Mouse (Mus musculus): ENCODE measurements around the gene Gm8906. TPM values are rescaled to one million over a fixed set of nuclear protein-coding genes. Genes with fewer than 3 reads are reported as not detected.
"Not testable (repeated sequence)": the region's sequence is repeated elsewhere in the genome, so short reads cannot be mapped to it uniquely, and the experiment has no call there.

Gm8906 gene
- polyA plus RNA-seq (2012; rRNA removed) = not detected in 2 replicates

GRCm38 (mm10) chr5:11502385-11502784 lies at the start of gene Gm8906:
Gene Gm8906 (plus strand): TSS chr5:11502685.
- H3K27ac ChIP-seq (ENCODE audit: control insufficient read depth, insufficient read depth, low read length) = not testable (repeated sequence)
- 72% methylated on average over 2 of the region's 3 CpGs for WGBS

More at GRCm38 (mm10) chr5:11502385-11502784, at the start of gene Gm8906:
- not testable (repeated sequence) for DNase-seq; H3K4me1 ChIP-seq (replicated peaks; ENCODE audit: control insufficient read depth, insufficient read depth, low read length); H3K4me3 ChIP-seq (ENCODE audit: control insufficient read depth, insufficient read depth, low read length); H3K27me3 ChIP-seq (ENCODE audit: control insufficient read depth, insufficient read depth, low read length); H3K36me3 ChIP-seq (ENCODE audit: control insufficient read depth, insufficient read depth, low read length)

Other genes starting within 250 kb of the Gm8906 start
- not detected in 2 replicates for gene Gm8890, start 246.7 kb upstream of the Gm8906 start, polyA plus RNA-seq (2012; rRNA removed)
- gene Speer1, start 161.2 kb upstream of the Gm8906 start, polyA plus RNA-seq (2012; rRNA removed) = not detected in 2 replicates
- not detected in 2 replicates for gene Gm8897, start 86.3 kb upstream of the Gm8906 start, polyA plus RNA-seq (2012; rRNA removed)
- 0.08 TPM in 1 of 2 replicates, not detected in the other for gene Gm6460, start 92.2 kb downstream of the Gm8906 start, polyA plus RNA-seq (2012; rRNA removed)
- not detected in 2 replicates for gene Gm8922, start 179.3 kb downstream of the Gm8906 start, polyA plus RNA-seq (2012; rRNA removed)